Mouse (Mus musculus) pancreas, adult 10 weeks (tissue): Measurements from ENCODE around the gene Olfr689. TPM values are rescaled to one million over a fixed set of nuclear protein-coding genes. Genes with fewer than 3 reads are reported as not detected.

Source experiments
- polyA plus RNA-seq: library from polyadenylated mRNA; stranded (reverse); fragments of 350-450 nt; fragmentation: Illumina TruSeq; extraction: RNeasy Lipid Tissue Mini Kit (QIAGEN cat#74804); gene quantifications from one replicate; pipeline ENCODE4 v1.2.3, GENCODE M21; 2015; ENCODE audit warnings: low read depth, low replicate concordance; ENCODE audit not compliant: insufficient read depth

Gene Olfr689
- not detected for polyA plus RNA-seq

DNA sequence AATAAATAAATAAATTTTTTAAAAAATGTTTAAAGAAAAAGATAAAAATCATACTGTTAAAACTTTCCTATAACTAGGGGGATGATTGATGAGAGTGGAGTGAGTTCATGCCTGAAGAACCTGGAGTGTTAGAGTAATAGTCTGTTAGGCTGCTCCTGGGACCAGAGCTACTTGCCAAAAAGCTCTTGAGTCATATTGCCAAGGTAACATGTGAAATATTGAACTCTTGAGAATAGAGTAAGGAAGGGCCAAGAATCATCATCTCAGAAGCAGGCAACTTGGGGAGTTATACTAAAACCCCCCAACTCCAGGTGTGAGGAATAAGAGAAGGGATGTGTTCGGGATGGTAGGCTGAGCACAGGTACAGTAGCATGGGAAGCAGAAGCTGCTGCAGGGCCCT is at the start of gene Olfr689:
Olfr689 (plus strand) TSS at position 301 of the 400 bp plus-strand sequence.

DNA sequence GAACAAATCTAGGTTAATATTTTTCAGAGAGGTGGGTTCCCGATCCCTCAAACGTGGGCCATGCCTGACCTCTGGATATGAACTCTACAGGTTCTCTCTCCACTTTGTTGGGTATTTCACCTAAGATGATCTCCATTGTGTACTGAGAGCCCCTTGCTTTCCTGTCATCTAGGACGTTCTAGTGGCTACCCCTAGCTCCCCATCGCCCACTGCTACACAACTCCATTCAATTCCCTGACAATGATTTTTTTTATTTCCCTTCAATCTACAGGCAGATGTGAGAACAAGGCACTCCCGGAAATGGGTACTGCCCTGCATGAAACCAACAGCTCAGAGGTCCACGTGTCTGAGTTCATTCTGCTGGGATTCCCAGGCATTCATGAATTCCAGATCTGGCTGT is 23.2 kb upstream of the Olfr689 start, which contains the start of gene Olfr688:
Olfr688 (plus strand) TSS at position 301 of the 400 bp plus-strand sequence.

DNA sequence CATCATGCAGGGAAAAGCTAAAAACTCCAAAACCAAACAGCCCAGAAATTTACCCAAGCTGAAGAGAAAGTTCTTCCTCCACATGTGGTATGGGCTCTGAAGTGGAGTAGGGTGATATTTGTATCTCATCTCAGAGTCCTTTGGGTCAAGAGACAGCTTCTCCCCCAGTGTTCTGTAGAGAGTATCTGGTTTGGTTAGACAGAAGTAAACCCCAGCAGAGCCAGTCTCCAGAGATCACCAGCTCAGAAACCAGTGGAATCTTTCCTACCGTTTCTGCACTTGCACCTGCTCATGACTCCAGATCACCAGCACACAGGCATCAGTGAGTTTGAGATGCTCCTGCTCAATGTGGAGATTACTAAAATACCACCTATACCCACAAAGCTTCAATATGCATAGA is 23.0 kb downstream of the Olfr689 start, which contains the start of gene Olfr690:
Olfr690 (minus strand) TSS at position 101 of the 400 bp plus-strand sequence.

DNA sequence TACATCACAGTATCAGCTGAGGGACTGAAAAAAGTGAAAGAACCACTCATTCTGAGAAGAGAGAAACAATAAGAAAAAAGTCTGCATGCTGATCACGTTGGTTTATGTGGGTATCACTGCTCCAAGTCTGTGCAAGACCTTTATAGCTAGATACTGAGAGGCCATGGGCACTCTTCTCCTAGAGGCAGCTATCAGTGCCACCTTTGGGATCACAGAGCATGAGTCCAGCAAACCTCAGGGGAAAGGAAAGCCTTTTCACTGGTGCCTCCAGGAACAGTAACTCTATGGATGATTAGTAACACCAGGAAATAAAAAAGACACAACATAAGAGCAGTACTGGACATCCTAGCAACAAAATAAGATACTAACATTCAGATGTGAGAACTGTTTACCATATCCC is 31.2 kb downstream of the Olfr689 start, which contains the start of gene Olfr691:
Olfr691 (minus strand) TSS at position 101 of the 400 bp plus-strand sequence.

DNA sequence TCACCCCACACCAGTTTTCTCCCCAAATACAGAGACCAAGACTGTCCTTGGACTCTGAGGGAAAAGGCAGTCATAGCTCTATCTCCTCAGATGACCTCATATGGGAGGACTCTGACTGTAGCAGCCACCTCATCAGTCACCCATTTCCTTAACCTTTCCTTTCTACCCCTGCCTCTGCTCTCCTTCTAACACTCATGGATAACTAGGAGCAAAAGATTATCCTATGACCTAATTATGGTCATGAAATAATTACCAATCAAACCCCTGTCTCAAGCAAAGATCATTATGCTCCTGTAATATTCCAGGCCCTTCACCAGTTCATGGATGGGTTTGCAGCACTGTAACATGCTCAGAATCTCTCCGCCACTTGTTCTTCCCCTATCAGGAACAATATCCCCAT is 57.0 kb downstream of the Olfr689 start, which contains the start of gene Olfr692:
Olfr692 (plus strand) TSS at position 301 of the 400 bp plus-strand sequence.

Other genes starting within 250 kb of the Olfr689 start
- gene Olfr678, start 246.7 kb upstream of the Olfr689 start, polyA plus RNA-seq = not detected
- gene Olfr679, start 230.0 kb upstream of the Olfr689 start, polyA plus RNA-seq = not detected
- gene Olfr680-ps1, start 218.3 kb upstream of the Olfr689 start, polyA plus RNA-seq = not detected
- not detected for gene Olfr681, start 194.3 kb upstream of the Olfr689 start, polyA plus RNA-seq
- not detected for gene Olfr683, start 164.2 kb upstream of the Olfr689 start, polyA plus RNA-seq
- not detected for gene Olfr684, start 147.5 kb upstream of the Olfr689 start, polyA plus RNA-seq
- not detected for gene Olfr685, start 125.2 kb upstream of the Olfr689 start, polyA plus RNA-seq
- not detected for gene Olfr686, start 103.7 kb upstream of the Olfr689 start, polyA plus RNA-seq
- gene Olfr688, start 23.1 kb upstream of the Olfr689 start, polyA plus RNA-seq = not detected
- not detected for gene Olfr690, start 22.9 kb downstream of the Olfr689 start, polyA plus RNA-seq
- gene Olfr691, start 31.1 kb downstream of the Olfr689 start, polyA plus RNA-seq = not detected
- not detected for gene Olfr692, start 57.1 kb downstream of the Olfr689 start, polyA plus RNA-seq
- gene Gm5901, start 63.9 kb downstream of the Olfr689 start, polyA plus RNA-seq = not detected
- gene Fam160a2, start 88.9 kb downstream of the Olfr689 start, polyA plus RNA-seq = 18.0 TPM
- not detected for gene Cnga4, start 93.4 kb downstream of the Olfr689 start, polyA plus RNA-seq
- not detected for gene Cckbr, start 114.6 kb downstream of the Olfr689 start, polyA plus RNA-seq
- gene Cavin3, start 171.1 kb downstream of the Olfr689 start, polyA plus RNA-seq = 18.3 TPM
- gene Smpd1, start 243.2 kb downstream of the Olfr689 start, polyA plus RNA-seq = 10.9 TPM